Mouse (Mus musculus): ENCODE data around the gene Abca1.

- TF ChIP-seq CTCF (IDR thresholded peaks at IDR 0.05; ENCODE audit: low read depth, low read length) = no peak
- no peak for TF ChIP-seq POLR2A (IDR thresholded peaks at IDR 0.05; ENCODE audit: extremely low read depth, insufficient read depth, low read length)
Observed at GRCm38 (mm10) chr4:53144571-53144970, 15.1 kb downstream of the Abca1 start.
